Mouse (Mus musculus): ENCODE measurements around the gene Picalm. TPM values are rescaled to one million over a fixed set of nuclear protein-coding genes. Genes with fewer than 3 reads are reported as not detected.
"Not testable (repeated sequence)": the region's sequence is repeated elsewhere in the genome, so short reads cannot be mapped to it uniquely, and the experiment has no call there.

Picalm gene
- polyA plus RNA-seq, 1 experiment from 2014 or later = 34.4 TPM

DNA sequence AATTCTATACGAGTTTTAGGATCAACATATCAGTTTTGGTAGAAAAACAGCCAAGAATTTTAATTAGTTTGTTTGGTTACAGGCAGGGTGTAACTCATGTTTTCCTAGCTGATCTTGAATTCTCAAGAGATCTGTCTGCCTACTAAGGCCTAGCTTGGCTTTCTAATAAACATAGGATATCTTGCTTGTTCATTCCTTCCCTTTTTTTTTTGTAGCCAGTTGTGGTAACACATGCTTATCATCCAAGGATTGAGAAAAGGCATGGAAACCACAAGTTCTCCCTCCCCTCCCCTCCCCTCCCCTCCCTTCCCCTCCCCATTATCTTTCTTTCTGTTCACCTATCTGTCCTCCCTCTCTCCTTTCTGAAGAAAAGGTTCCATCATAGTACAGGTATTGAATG is 36.0 kb downstream of the Picalm start:
- H3K9me3 ChIP-seq (ENCODE audit: control insufficient read depth, low read length) = no peaks in the 10 kb centered on the region
- no peak overlapping the region for H3K27ac ChIP-seq (ENCODE audit: low read depth, low read length)
- H3K9ac ChIP-seq (ENCODE audit: low read depth, low read length) = no peak overlapping the region
- no peaks in the 10 kb centered on the region for H3K4me1 ChIP-seq (ENCODE audit: control insufficient read depth, insufficient read depth, low read depth, low read length)
- H3K36me3 ChIP-seq (ENCODE audit: control insufficient read depth, insufficient read depth, low read length) = peaks cover 23% of the 10 kb centered on the region
- H3K4me2 ChIP-seq (ENCODE audit: low read length) = no peak overlapping the region
- 82% methylated on average over 1 of the region's 1 CpGs for WGBS
- H3K4me3 ChIP-seq (ENCODE audit: low read length) = no peak overlapping the region
- no peak for ATAC-seq
- no peaks in the 10 kb centered on the region for H3K27me3 ChIP-seq (replicated peaks; ENCODE audit: control insufficient read depth, insufficient read depth, low read length)

DNA sequence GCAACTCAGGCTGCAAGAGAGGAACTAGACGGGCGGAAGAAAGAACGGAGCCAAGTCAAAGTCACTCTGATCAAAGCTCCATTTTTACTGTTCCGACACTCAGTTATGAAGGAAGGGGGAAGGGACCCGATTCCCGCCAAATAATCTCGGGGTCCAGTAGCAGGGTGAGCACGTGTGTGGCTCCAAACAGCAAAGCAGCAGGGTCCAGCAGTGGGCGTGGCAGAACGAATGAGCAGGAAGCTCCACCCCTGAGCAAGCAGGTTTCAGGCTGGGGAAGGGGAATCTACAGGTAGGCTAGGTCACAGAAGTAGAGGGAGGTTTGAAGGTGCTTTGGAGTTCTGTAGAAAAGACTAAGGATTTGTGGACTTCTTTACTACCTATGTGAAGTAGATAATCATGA is 37.8 kb downstream of the Picalm start:
- H3K27ac ChIP-seq (ENCODE audit: low read depth, low read length); H3K9me3 ChIP-seq (ENCODE audit: control insufficient read depth, low read length); H3K4me2 ChIP-seq (ENCODE audit: low read length); H3K4me1 ChIP-seq (ENCODE audit: control insufficient read depth, insufficient read depth, low read depth, low read length); H3K4me3 ChIP-seq (ENCODE audit: low read length); H3K9ac ChIP-seq (ENCODE audit: low read depth, low read length); ATAC-seq; H3K27me3 ChIP-seq (replicated peaks; ENCODE audit: control insufficient read depth, insufficient read depth, low read length): not testable (repeated sequence)
- H3K36me3 ChIP-seq (ENCODE audit: control insufficient read depth, insufficient read depth, low read length) = peaks cover 11% of the 10 kb centered on the region
- WGBS = 87% methylated on average over 10 of the region's 10 CpGs

- no peak for ATAC-seq
- Histone ChIP-seq H3K4me2 (ENCODE audit: low read length) (no peak overlapping the region), H3K27me3 (replicated peaks; ENCODE audit: control insufficient read depth, insufficient read depth, low read length) (no peaks in the 10 kb centered on the region), H3K9me3 (ENCODE audit: control insufficient read depth, low read length) (no peaks in the 10 kb centered on the region), H3K9ac (ENCODE audit: low read depth, low read length) (no peak overlapping the region), H3K27ac (ENCODE audit: low read depth, low read length) (no peak overlapping the region), H3K36me3 (ENCODE audit: control insufficient read depth, insufficient read depth, low read length) (peaks cover 5% of the 10 kb centered on the region; the same call in 1 of the 2 replicates), H3K4me3 (ENCODE audit: low read length) (no peak overlapping the region), H3K4me1 (ENCODE audit: control insufficient read depth, insufficient read depth, low read depth, low read length) (no peaks in the 10 kb centered on the region)
- WGBS = 97% methylated on average over 1 of the region's 1 CpGs
These were observed 43.8 kb downstream of the Picalm start for GRCm38 (mm10) chr7:90173778-90174177.

DNA sequence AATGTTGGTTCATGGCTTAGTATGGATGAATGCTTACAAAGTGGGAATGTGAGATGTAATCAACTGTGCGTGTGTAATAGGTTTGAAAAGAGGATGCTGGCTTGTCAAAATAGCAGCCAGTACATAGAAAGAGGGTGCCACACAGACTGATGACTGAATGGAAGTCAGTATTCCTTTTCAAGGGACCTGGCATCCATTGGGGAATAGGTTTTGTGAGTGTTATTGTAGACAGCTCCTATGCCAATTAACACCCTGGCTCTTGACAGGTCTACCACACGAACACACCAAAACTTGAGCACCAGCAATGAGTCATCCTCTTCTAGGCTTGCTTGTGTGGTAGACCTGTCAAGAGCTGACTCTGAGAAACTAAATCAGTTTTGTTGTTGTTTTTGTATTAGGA is 45.6 kb downstream of the Picalm start:
- Histone ChIP-seq H3K27ac (ENCODE audit: low read depth, low read length) (no peak overlapping the region), H3K9me3 (ENCODE audit: control insufficient read depth, low read length) (no peaks in the 10 kb centered on the region), H3K36me3 (ENCODE audit: control insufficient read depth, insufficient read depth, low read length) (peaks cover 5% of the 10 kb centered on the region; the same call in 1 of the 2 replicates), H3K4me2 (ENCODE audit: low read length) (no peak overlapping the region), H3K4me3 (ENCODE audit: low read length) (no peak overlapping the region), H3K27me3 (replicated peaks; ENCODE audit: control insufficient read depth, insufficient read depth, low read length) (no peaks in the 10 kb centered on the region), H3K9ac (ENCODE audit: low read depth, low read length) (no peak overlapping the region), H3K4me1 (ENCODE audit: control insufficient read depth, insufficient read depth, low read depth, low read length) (no peaks in the 10 kb centered on the region)
- ATAC-seq = no peak
- 87% methylated on average over 2 of the region's 2 CpGs for WGBS

DNA sequence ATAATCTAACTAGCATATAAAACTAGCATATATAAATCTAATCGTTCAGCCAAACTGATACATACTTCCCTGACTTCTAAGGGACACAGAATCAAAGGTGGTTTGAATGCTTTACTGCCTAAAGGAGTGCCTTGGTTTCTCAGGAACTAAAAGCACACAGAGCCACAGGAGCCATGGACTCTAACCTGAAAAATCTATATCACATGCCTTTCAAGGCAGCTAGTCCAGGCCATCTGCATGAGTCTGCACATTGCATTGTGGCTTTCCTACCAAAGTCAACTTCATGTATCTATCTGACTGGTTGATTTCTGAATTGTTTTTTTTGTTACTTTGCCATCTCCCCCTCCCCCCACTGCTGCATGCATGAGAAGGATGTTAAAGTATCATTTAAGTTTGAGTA is 50.6 kb downstream of the Picalm start:
- Histone ChIP-seq H3K4me2 (ENCODE audit: low read length) (no peak overlapping the region), H3K36me3 (ENCODE audit: control insufficient read depth, insufficient read depth, low read length) (peaks cover 5% of the 10 kb centered on the region; the same call in 1 of the 2 replicates), H3K4me1 (ENCODE audit: control insufficient read depth, insufficient read depth, low read depth, low read length) (no peaks in the 10 kb centered on the region), H3K9ac (ENCODE audit: low read depth, low read length) (no peak overlapping the region), H3K9me3 (ENCODE audit: control insufficient read depth, low read length) (no peaks in the 10 kb centered on the region), H3K4me3 (ENCODE audit: low read length) (no peak overlapping the region), H3K27me3 (replicated peaks; ENCODE audit: control insufficient read depth, insufficient read depth, low read length) (no peaks in the 10 kb centered on the region), H3K27ac (ENCODE audit: low read depth, low read length) (no peak overlapping the region)
- WGBS = 98% methylated on average over 1 of the region's 1 CpGs
- ATAC-seq = no peak

- Histone ChIP-seq H3K4me1 (ENCODE audit: control insufficient read depth, insufficient read depth, low read depth, low read length) (no peaks in the 10 kb centered on the region), H3K4me2 (ENCODE audit: low read length) (no peak overlapping the region), H3K27me3 (replicated peaks; ENCODE audit: control insufficient read depth, insufficient read depth, low read length) (no peaks in the 10 kb centered on the region), H3K9me3 (ENCODE audit: control insufficient read depth, low read length) (no peaks in the 10 kb centered on the region), H3K27ac (ENCODE audit: low read depth, low read length) (no peak overlapping the region), H3K9ac (ENCODE audit: low read depth, low read length) (no peak overlapping the region), H3K36me3 (ENCODE audit: control insufficient read depth, insufficient read depth, low read length) (peaks cover 2% of the 10 kb centered on the region), H3K4me3 (ENCODE audit: low read length) (no peak overlapping the region)
- no peak for ATAC-seq
- 96% methylated on average over 5 of the region's 5 CpGs for WGBS
These were observed 70.2 kb downstream of the Picalm start for GRCm38 (mm10) chr7:90200251-90200650.

GRCm38 (mm10) chr7:90201877-90202465 is 72.0 kb downstream of the Picalm start:
- no peaks in the 10 kb centered on the region for H3K9me3 ChIP-seq (ENCODE audit: control insufficient read depth, low read length)
- WGBS = 78% methylated on average over 2 of the region's 2 CpGs
- no peaks in the 10 kb centered on the region for H3K27me3 ChIP-seq (replicated peaks; ENCODE audit: control insufficient read depth, insufficient read depth, low read length)
- H3K4me2 ChIP-seq (ENCODE audit: low read length) = no peak overlapping the region
- peaks cover 5% of the 10 kb centered on the region for H3K36me3 ChIP-seq (ENCODE audit: control insufficient read depth, insufficient read depth, low read length)
- no peak overlapping the region for H3K4me3 ChIP-seq (ENCODE audit: low read length)
- no peak overlapping the region for H3K27ac ChIP-seq (ENCODE audit: low read depth, low read length)
- H3K4me1 ChIP-seq (ENCODE audit: control insufficient read depth, insufficient read depth, low read depth, low read length) = no peaks in the 10 kb centered on the region
- no peak overlapping the region for H3K9ac ChIP-seq (ENCODE audit: low read depth, low read length)
- ATAC-seq = no peak

DNA sequence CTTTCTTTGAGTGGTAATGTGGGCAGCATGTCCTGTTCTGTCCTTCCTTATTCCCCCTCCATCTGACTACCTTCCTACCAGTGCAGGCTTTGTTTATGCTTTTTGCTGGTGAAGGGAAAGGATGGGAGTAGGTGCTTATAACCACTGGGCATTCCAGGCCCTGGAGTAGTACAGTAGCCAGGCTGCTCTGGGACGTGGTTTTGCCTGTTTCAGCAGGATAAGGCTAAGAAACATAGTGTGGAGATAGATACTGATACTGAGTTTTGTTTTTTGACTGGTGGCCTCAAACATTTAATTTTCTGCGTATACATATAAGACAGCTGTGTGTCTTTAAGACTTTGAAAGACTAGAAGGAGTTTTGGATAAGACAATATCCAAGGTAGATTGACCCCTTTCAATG is 73.9 kb downstream of the Picalm start:
- Histone ChIP-seq H3K36me3 (ENCODE audit: control insufficient read depth, insufficient read depth, low read length) (peaks cover 13% of the 10 kb centered on the region; the same call in 1 of the 2 replicates), H3K27me3 (replicated peaks; ENCODE audit: control insufficient read depth, insufficient read depth, low read length) (no peaks in the 10 kb centered on the region), H3K4me3 (ENCODE audit: low read length) (no peak overlapping the region), H3K9ac (ENCODE audit: low read depth, low read length) (no peak overlapping the region), H3K9me3 (ENCODE audit: control insufficient read depth, low read length) (no peaks in the 10 kb centered on the region), H3K4me2 (ENCODE audit: low read length) (no peak overlapping the region), H3K4me1 (ENCODE audit: control insufficient read depth, insufficient read depth, low read depth, low read length) (no peaks in the 10 kb centered on the region), H3K27ac (ENCODE audit: low read depth, low read length) (no peak overlapping the region)
- WGBS = 97% methylated on average over 2 of the region's 2 CpGs
- ATAC-seq = no peak

DNA sequence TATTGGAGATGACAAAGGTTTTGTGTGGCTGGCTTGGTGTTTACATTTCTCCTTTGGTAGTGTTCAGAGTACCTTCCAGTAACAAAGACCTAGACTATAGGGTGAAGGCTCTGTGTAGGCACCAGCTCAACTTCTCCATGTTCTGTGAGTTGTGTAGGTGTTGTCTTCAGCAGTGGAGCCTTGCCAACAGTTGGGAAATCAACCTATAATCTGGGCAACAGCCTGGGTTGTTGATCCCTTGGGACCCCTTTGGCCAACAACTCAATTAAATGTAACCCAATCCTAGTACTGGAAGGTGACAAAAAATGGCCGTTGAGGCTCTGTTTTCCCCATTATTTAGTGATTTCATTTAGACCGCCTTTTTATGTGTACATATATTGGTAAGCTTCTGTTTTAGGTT is 80.1 kb downstream of the Picalm start:
- ATAC-seq = no peak
- 94% methylated on average over 2 of the region's 2 CpGs for WGBS
- Histone ChIP-seq H3K9ac (ENCODE audit: low read depth, low read length) (no peak overlapping the region), H3K36me3 (ENCODE audit: control insufficient read depth, insufficient read depth, low read length) (peaks cover 20% of the 10 kb centered on the region), H3K27me3 (replicated peaks; ENCODE audit: control insufficient read depth, insufficient read depth, low read length) (no peaks in the 10 kb centered on the region), H3K4me2 (ENCODE audit: low read length) (no peak overlapping the region), H3K27ac (ENCODE audit: low read depth, low read length) (no peak overlapping the region), H3K9me3 (ENCODE audit: control insufficient read depth, low read length) (no peaks in the 10 kb centered on the region), H3K4me3 (ENCODE audit: low read length) (no peak overlapping the region), H3K4me1 (ENCODE audit: control insufficient read depth, insufficient read depth, low read depth, low read length) (no peaks in the 10 kb centered on the region)

GRCm38 (mm10) chr7:90210947-90211346 is 80.9 kb downstream of the Picalm start:
- Histone ChIP-seq H3K4me2 (ENCODE audit: low read length) (no peak overlapping the region), H3K27ac (ENCODE audit: low read depth, low read length) (no peak overlapping the region), H3K9me3 (ENCODE audit: control insufficient read depth, low read length) (no peaks in the 10 kb centered on the region), H3K4me1 (ENCODE audit: control insufficient read depth, insufficient read depth, low read depth, low read length) (no peaks in the 10 kb centered on the region), H3K36me3 (ENCODE audit: control insufficient read depth, insufficient read depth, low read length) (peaks cover 20% of the 10 kb centered on the region), H3K9ac (ENCODE audit: low read depth, low read length) (no peak overlapping the region), H3K27me3 (replicated peaks; ENCODE audit: control insufficient read depth, insufficient read depth, low read length) (no peaks in the 10 kb centered on the region), H3K4me3 (ENCODE audit: low read length) (no peak overlapping the region)
- ATAC-seq = no peak

Data from hindbrain, embryonic 16.5 days (tissue).